Mouse (Mus musculus) spleen, postnatal 14 days (tissue): Measurements from ENCODE around the gene Nemf.
"Not testable (repeated sequence)": the region's sequence is repeated elsewhere in the genome, so short reads cannot be mapped to it uniquely, and the experiment has no call there.

Experiments
- DNase-seq, 2 experiments: peaks; one replicate each; pipeline ENCODE4 v3.0.0; 2021 to 2022; ENCODE audit warnings: low spot score in 2 of 2

Gene Nemf

DNA sequence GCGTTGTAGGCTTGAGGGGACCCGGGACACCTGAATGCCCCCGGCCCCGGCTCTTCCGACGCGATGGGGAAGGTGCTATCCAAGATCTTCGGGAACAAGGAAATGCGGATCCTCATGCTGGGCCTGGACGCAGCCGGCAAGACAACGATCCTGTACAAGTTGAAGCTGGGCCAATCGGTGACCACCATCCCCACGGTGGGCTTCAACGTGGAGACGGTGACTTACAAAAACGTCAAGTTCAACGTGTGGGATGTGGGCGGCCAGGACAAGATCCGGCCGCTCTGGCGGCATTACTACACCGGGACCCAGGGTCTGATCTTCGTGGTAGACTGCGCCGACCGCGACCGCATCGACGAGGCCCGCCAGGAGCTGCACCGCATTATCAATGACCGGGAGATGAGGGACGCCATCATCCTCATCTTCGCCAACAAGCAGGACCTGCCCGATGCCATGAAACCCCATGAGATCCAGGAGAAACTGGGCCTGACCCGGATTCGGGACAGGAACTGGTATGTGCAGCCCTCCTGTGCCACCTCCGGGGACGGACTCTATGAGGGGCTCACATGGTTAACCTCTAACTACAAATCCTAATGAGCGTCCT lies 15.9 kb upstream of the Nemf start:
- peak in 1 of 2 experiments; percentile 36 for DNase-seq

DNA sequence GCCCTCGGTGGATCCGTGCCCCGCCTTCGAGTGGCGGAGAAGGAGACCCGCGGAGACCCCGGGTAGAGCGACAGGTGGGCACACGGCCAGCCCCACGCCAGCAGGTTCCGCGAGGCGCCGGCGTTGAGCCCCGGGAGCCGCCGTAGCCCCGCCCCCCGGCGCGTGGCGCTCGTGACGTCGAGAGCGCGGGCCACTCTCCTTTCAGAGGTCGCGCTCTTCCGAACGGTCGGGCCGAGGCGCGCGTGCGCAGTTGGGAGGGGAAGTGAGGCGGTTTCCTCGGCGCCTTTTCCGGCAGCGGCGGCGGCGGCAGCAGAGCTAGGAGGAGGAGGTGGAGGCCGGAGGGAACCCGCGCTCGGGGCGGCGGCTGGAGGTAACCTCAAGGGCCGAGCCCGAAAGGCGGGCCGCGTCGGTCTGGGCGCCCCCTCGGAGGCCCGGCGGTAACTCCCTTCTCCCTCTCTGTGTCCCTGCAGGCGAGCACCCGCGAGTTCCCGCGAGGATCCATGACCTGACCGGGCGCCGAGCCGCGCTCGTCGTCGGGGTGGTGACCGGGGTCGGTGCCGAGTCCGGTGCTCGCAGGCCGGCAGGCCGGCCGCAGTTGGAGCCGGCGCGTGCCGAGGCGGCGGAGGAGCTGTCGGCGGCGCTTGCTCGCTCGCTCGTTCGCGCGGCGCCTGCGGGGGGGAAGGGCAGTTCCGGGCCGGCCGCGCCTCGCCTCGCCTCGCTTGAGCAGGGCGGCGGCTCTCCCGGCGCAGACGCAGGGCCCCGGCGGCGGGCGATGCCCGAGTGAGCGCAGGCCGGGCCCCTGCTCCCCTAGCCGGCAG lies 15.1 kb upstream of the Nemf start, which contains the start of the genes Arf6 and Gm9887:
TSS of gene Arf6 (plus strand) at position 297 of the 818 bp plus-strand sequence.
TSS of gene Gm9887 (minus strand) at position 605 of the 818 bp plus-strand sequence.
- peak; percentile 98 for DNase-seq

DNA sequence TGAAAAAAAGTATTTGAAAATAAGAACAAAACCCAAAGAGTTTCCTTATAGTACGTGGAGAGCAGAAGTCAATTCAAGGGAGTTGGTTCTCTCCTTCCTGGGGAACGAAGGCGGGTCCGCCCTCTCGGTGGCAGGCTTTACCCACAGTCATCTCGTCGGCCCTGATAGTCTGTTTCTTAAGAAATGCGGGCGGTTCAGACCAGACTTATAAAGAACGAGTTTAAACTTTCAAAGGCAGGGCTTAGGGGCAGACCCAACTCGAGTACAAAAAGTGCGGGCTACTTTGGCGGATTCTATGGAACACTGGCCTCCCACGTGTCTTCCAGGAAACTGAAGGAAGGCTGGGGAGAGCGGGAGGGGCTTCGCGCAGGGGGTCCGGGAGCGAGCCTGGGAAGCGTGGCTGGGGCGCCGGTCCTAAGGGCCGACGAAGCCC lies 14.5 kb upstream of the Nemf start:
- peak; percentile 59 to 69 for DNase-seq

GRCm38 (mm10) chr12:69370936-69371335 lies 14.0 kb upstream of the Nemf start:
- no peak for DNase-seq

- no peak for DNase-seq
These were observed 10.6 kb upstream of the Nemf start for GRCm38 (mm10) chr12:69367557-69367956.

DNA sequence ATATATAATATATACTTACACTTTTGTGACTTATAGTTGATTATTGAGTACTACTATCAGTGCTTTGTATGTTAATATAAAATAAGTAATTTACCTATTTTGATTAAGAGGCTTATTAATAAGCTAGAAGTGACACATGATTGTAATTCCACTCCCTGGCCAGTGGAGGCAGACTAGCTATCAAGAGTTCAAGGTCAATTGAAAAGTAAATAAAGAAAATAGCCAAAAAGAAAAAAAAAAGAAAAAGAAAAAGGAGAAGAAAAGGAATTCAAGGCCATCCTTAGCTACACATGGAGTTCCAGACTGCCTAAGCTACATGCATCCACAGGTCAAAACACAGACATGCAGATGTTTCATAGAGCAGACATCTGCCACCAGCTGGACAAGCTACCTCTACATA lies 9.5 kb upstream of the Nemf start:
- DNase-seq = no peak

GRCm38 (mm10) chr12:69365757-69366156 lies 8.8 kb upstream of the Nemf start:
- no peak for DNase-seq

- peak; percentile 74 to 78 for DNase-seq
These were observed 7.2 kb upstream of the Nemf start for GRCm38 (mm10) chr12:69363899-69364762.

DNA sequence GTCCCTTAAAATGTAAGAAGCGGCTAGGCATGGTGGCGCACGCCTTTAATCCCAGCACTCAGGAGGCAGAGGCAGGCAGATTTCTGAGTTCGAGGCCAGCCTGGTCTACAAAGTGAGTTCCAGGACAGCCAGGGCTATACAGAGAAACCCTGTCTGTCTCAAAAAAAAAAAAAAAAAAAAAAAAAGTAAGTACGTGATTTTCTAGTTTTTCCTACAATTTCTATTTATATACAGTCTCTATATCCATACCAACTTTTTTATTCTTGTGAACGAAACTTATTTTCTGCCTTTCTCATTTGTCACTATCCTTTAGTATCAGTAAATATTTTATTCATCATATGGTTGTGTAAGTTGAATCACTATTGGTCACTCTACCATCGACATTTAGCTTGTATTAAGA lies 6.1 kb upstream of the Nemf start:
- DNase-seq = not testable (repeated sequence)

- DNase-seq = no peak
These were observed 5.4 kb upstream of the Nemf start for GRCm38 (mm10) chr12:69362388-69362787.

GRCm38 (mm10) chr12:69361919-69362318 lies 5.0 kb upstream of the Nemf start:
- DNase-seq = no peak

DNA sequence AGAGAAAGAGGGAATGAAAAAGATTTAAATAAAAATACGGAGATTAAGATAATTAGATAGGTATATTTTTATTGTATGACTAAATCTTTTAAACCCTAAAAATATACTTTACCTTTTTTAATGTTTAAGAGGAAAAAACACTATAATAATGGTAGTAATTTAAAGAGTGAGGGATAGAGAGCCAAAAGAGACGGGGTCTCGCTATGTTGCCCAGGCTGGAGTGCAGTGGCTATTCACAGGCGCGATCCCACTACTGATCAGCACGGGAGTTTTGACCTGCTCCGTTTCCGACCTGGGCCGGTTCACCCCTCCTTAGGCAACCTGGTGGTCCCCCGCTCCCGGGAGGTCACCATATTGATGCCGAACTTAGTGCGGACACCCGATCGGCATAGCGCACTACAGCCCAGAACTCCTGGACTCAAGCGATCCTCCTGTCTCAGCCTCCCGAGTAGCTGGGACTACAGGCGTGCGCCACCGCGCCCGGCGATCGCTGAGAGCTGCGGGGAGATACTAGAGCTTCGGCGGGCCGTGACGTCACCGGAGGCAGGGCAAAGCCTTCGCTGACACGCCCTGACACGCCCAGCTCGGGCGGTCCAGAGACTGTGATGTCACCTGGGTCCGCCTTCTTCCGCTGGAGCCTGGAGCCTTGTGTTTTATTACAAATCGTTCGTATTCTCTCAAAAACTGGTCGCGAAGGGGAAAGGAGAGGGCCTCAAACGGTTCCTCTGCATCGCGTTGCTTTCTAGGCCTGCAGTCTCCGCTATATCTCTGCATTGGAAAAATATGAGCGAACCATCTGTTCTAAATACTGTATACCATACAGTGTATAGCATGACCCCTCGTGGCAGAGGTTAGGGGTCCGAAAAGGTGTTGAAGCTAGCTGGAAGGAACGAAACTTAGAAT lies 4.3 kb upstream of the Nemf start:
- peak; percentile 100 for DNase-seq

DNA sequence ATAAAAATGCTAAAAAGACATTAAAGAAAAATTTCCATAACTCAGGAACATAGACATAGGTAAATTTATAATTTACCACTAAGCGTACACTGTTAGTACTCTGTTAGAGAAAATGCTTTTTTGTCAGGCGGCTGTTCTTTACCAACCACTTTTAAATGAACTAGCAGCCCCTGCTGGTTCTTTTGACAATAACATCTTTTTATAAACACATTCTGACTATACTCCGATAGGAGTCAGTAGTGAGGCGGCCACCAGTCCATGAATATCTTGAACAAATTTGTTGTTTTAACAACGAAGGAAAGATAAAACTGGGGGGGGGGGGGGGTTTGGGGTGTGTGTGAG lies 3.7 kb upstream of the Nemf start:
- no peak for DNase-seq

GRCm38 (mm10) chr12:69357300-69357646 lies 308 bp upstream of the Nemf start:
- no peak for DNase-seq

DNA sequence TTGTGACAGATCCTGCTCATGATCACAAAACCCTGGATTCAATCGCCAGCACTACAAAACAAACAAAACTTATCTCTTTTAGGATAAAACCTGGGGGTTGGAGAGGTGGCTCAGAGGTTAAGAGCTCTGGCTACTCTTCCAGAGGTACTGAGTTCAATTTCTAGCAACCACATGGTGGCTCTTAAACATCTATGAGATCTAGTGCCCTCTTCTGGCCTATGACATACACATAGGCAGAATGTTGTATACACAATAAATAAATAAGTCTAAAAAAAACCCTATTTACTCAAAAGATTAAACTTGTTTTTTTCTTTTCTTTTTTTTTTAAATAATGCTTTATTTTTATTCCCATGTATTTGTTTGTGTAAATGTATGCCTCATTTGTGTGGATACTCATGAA lies 5.3 kb downstream of the Nemf start:
- no peak for DNase-seq

DNA sequence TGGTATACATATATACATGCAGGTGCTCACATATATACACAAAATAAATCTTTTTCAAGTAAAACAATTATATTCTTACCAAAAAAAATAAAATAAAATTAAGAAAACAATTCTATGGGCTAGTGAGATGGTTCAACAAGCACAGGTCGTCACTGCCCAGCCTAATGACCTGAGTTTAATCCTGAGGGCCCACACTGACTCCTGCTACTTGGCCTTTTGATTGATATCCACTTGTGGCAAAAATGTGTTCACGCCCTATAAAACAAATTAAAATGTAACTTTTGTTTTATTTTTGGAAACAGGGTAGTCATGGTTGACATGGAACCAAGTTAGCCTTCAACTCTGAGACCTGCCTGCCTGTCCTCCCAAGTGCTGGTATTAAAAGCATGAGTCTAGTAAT lies 7.0 kb downstream of the Nemf start:
- DNase-seq = no peak

DNA sequence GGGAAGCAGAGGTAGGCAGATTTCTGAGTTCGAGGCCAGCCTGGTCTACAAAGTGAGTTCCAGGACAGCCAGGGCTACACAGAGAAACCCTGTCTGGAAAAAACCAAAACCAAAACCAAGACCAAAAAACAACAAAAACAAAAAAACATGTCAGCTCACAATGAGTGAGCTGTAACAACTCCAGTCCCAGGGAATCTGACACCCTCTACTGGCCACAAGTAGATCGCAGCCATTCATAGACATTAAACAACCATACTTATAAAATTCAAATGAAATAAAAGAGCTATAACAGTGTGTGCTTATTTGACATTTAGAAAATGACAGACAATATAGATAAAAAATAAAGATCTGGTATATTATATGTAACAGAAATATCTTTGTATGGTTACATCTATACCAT lies 23.4 kb downstream of the Nemf start:
- DNase-seq = peak in 1 of 2 experiments; percentile 36

- DNase-seq = no peak
These were observed 24.8 kb downstream of the Nemf start for GRCm38 (mm10) chr12:69332147-69332546.

- no peak for DNase-seq
These were observed 25.8 kb downstream of the Nemf start for GRCm38 (mm10) chr12:69331187-69331586.

GRCm38 (mm10) chr12:69318431-69318830 lies 38.5 kb downstream of the Nemf start:
- DNase-seq = no peak

- no peak for DNase-seq
These were observed 47.3 kb downstream of the Nemf start for GRCm38 (mm10) chr12:69309659-69310058.
